Mouse (Mus musculus) limb, embryonic 13.5 days (tissue): ENCODE results near the gene Rasgef1b. TPM values are rescaled to one million over a fixed set of nuclear protein-coding genes. Genes with fewer than 3 reads are reported as not detected.
"Not testable (repeated sequence)": the region's sequence is repeated elsewhere in the genome, so short reads cannot be mapped to it uniquely, and the experiment has no call there.

Experiments used
- ATAC-seq: fragments of 200-750 bp; cut with Nextera tagmentation; 2 replicates; pipeline ENCODE4 v1.8.0; 2017; ENCODE audit warnings: low read depth, moderate number of reproducible peaks, moderate TSS enrichment; ENCODE audit not compliant: low FRiP score
- H3K27ac ChIP-seq: fragments of 300-500 bp; sonication (generic); 2 replicates; pipeline ENCODE4 v1.5.1; 2015; ENCODE audit warnings: inconsistent platforms, mild to moderate bottlenecking, moderate library complexity
- H3K27me3 ChIP-seq: fragments of 300-500 bp; sonication (generic); 2 replicates; pipeline ENCODE4 v1.6.1; 2015; ENCODE audit warnings: mild to moderate bottlenecking, inconsistent platforms
- H3K36me3 ChIP-seq: fragments of 300-500 bp; sonication (generic); 2 replicates; pipeline ENCODE4 v1.6.1; 2015; ENCODE audit warnings: inconsistent platforms, mild to moderate bottlenecking, moderate library complexity
- H3K4me1 ChIP-seq: fragments of 300-500 bp; sonication (generic); 2 replicates; pipeline ENCODE4 v1.6.1; 2015; ENCODE audit warnings: inconsistent platforms
- H3K4me2 ChIP-seq: fragments of 300-500 bp; sonication (generic); replicated peaks from 2 replicates; pipeline ENCODE4 v1.6.1; 2015; ENCODE audit warnings: inconsistent platforms, mild to moderate bottlenecking, moderate library complexity
- H3K4me3 ChIP-seq: fragments of 300-500 bp; sonication (generic); 2 replicates; pipeline ENCODE4 v1.5.1; 2015; ENCODE audit warnings: moderate library complexity, mild to moderate bottlenecking, inconsistent platforms
- H3K9ac ChIP-seq: fragments of 300-500 bp; sonication (generic); 2 replicates; pipeline ENCODE4 v1.6.1; 2015; ENCODE audit warnings: mild to moderate bottlenecking, inconsistent platforms
- H3K9me3 ChIP-seq: fragments of 300-500 bp; sonication (generic); 2 replicates; pipeline ENCODE4 v1.6.1; 2016; ENCODE audit warnings: inconsistent platforms
- WGBS: fragments of 180-500 bp; shearing (Covaris S2); methylation state at CpG from one replicate; pipeline ENCODE4 v1.1.7; 2015; 5-methylcytosine and 5-hydroxymethylcytosine counted together
- polyA plus RNA-seq: library from polyadenylated mRNA; unstranded; fragments of >200 nt; fragmentation: Nextera tagmentation; extraction: Ambion mirVana; gene quantifications from 2 replicates; pipeline ENCODE4 v1.2.1, GENCODE M21; 2015

Gene Rasgef1b
- polyA plus RNA-seq, 1 experiment from 2014 or later: 16.0 TPM

- H3K4me2 ChIP-seq: no peak overlapping the region
- no peaks in the 10 kb centered on the region for H3K27me3 ChIP-seq
- H3K9me3 ChIP-seq: 0 out of 2 replicates have a peak, but pooled peaks cover 7% of the 10 kb centered on the region
- peaks cover 69% of the 10 kb centered on the region for H3K36me3 ChIP-seq
- no peak overlapping the region for H3K27ac ChIP-seq
- 54% methylated on average over 15 of the region's 15 CpGs for WGBS
- H3K4me3 ChIP-seq: no peak overlapping the region
- ATAC-seq: no peak
- no peak overlapping the region for H3K9ac ChIP-seq
- H3K4me1 ChIP-seq: peaks cover 18% of the 10 kb centered on the region
Observed at GRCm38 (mm10) chr5:99223869-99224498, 504.9 kb downstream of the Rasgef1b start.

GRCm38 (mm10) chr5:99218385-99218784 lies 510.5 kb downstream of the Rasgef1b start:
- peaks cover 11% of the 10 kb centered on the region; the same call in 1 of the 2 replicates for H3K9me3 ChIP-seq
- no peak overlapping the region for H3K9ac ChIP-seq
- H3K4me2 ChIP-seq: no peak overlapping the region
- no peak for ATAC-seq
- H3K27me3 ChIP-seq: no peaks in the 10 kb centered on the region
- no peak overlapping the region for H3K27ac ChIP-seq
- no peak overlapping the region for H3K4me3 ChIP-seq
- H3K4me1 ChIP-seq: peaks cover 8% of the 10 kb centered on the region; the same call in 1 of the 2 replicates
- WGBS: 57% methylated on average over 5 of the region's 5 CpGs
- peaks cover 65% of the 10 kb centered on the region for H3K36me3 ChIP-seq

GRCm38 (mm10) chr5:99216588-99217152 lies 512.2 kb downstream of the Rasgef1b start:
- H3K4me1 ChIP-seq, H3K27me3 ChIP-seq, H3K4me2 ChIP-seq, H3K27ac ChIP-seq, H3K4me3 ChIP-seq, H3K9ac ChIP-seq: not testable (repeated sequence)
- peak; percentile 28; the same call in 1 of the 2 replicates for ATAC-seq
- WGBS: 90% methylated on average over 1 of the region's 1 CpGs
- Histone ChIP-seq H3K9me3 (peaks cover 11% of the 10 kb centered on the region; the same call in 1 of the 2 replicates), H3K36me3 (peaks cover 48% of the 10 kb centered on the region)

GRCm38 (mm10) chr5:99215207-99216157 lies 513.4 kb downstream of the Rasgef1b start:
- H3K9me3 ChIP-seq: peaks cover 4% of the 10 kb centered on the region; the same call in 1 of the 2 replicates
- H3K4me1 ChIP-seq: peaks cover 8% of the 10 kb centered on the region; the same call in 1 of the 2 replicates
- H3K27ac ChIP-seq: no peak overlapping the region
- H3K4me3 ChIP-seq: no peak overlapping the region
- no peak overlapping the region for H3K4me2 ChIP-seq
- no peak overlapping the region for H3K9ac ChIP-seq
- ATAC-seq: no peak
- no peaks in the 10 kb centered on the region for H3K27me3 ChIP-seq
- peaks cover 36% of the 10 kb centered on the region for H3K36me3 ChIP-seq
- 75% methylated on average over 7 of the region's 7 CpGs for WGBS

- H3K36me3 ChIP-seq: peaks cover 31% of the 10 kb centered on the region
- H3K9me3 ChIP-seq: peaks cover 4% of the 10 kb centered on the region; the same call in 1 of the 2 replicates
- WGBS: 90% methylated on average over 6 of the region's 6 CpGs
- no peak overlapping the region for H3K9ac ChIP-seq
- no peak overlapping the region for H3K4me3 ChIP-seq
- no peak overlapping the region for H3K27ac ChIP-seq
- ATAC-seq: no peak
- H3K4me2 ChIP-seq: no peak overlapping the region
- H3K4me1 ChIP-seq: peaks cover 8% of the 10 kb centered on the region; the same call in 1 of the 2 replicates
- no peaks in the 10 kb centered on the region for H3K27me3 ChIP-seq
Observed at GRCm38 (mm10) chr5:99214400-99214799, 514.5 kb downstream of the Rasgef1b start.

GRCm38 (mm10) chr5:99213211-99213610 lies 515.7 kb downstream of the Rasgef1b start:
- WGBS: 91% methylated on average over 6 of the region's 6 CpGs
- no peak overlapping the region for H3K4me2 ChIP-seq
- H3K27ac ChIP-seq: no peak overlapping the region
- H3K4me1 ChIP-seq: peaks cover 2% of the 10 kb centered on the region; the same call in 1 of the 2 replicates
- H3K9ac ChIP-seq: no peak overlapping the region
- H3K27me3 ChIP-seq: no peaks in the 10 kb centered on the region
- ATAC-seq: no peak
- H3K4me3 ChIP-seq: no peak overlapping the region
- peaks cover 20% of the 10 kb centered on the region for H3K36me3 ChIP-seq
- H3K9me3 ChIP-seq: peaks cover 4% of the 10 kb centered on the region; the same call in 1 of the 2 replicates

GRCm38 (mm10) chr5:99203475-99203874 lies 525.4 kb downstream of the Rasgef1b start:
- no peaks in the 10 kb centered on the region for H3K36me3 ChIP-seq
- no peak overlapping the region for H3K4me3 ChIP-seq
- no peak for ATAC-seq
- H3K9ac ChIP-seq: no peak overlapping the region
- peaks cover 3% of the 10 kb centered on the region; the same call in 1 of the 2 replicates for H3K9me3 ChIP-seq
- 76% methylated on average over 2 of the region's 2 CpGs for WGBS
- H3K27ac ChIP-seq: no peak overlapping the region
- no peaks in the 10 kb centered on the region for H3K4me1 ChIP-seq
- peaks cover 11% of the 10 kb centered on the region for H3K27me3 ChIP-seq
- no peak overlapping the region for H3K4me2 ChIP-seq

- no peak; the same call in 1 of the 2 replicates for ATAC-seq
- Histone ChIP-seq H3K9ac (no peak overlapping the region), H3K27me3 (peaks cover 11% of the 10 kb centered on the region), H3K4me3 (peak overlapping the region; percentile 24), H3K4me1 (no peaks in the 10 kb centered on the region), H3K9me3 (peaks cover 3% of the 10 kb centered on the region; the same call in 1 of the 2 replicates), H3K36me3 (no peaks in the 10 kb centered on the region), H3K27ac (no peak overlapping the region), H3K4me2 (peak overlapping the region; percentile 48)
- WGBS: 54% methylated on average over 15 of the region's 15 CpGs
Observed at GRCm38 (mm10) chr5:99202074-99202837, 526.6 kb downstream of the Rasgef1b start.

GRCm38 (mm10) chr5:99195436-99195835 lies 533.4 kb downstream of the Rasgef1b start:
- Histone ChIP-seq H3K4me2 (no peak overlapping the region), H3K27ac (no peak overlapping the region), H3K9ac (no peak overlapping the region), H3K9me3 (peaks cover 3% of the 10 kb centered on the region; the same call in 1 of the 2 replicates), H3K4me3 (no peak overlapping the region), H3K4me1 (peaks cover 16% of the 10 kb centered on the region), H3K27me3 (0 out of 2 replicates have a peak, but pooled peaks cover 7% of the 10 kb centered on the region), H3K36me3 (no peaks in the 10 kb centered on the region)
- WGBS: 90% methylated on average over 5 of the region's 5 CpGs
- no peak for ATAC-seq

GRCm38 (mm10) chr5:99190941-99191800 lies 537.7 kb downstream of the Rasgef1b start:
- Histone ChIP-seq H3K9ac (no peak overlapping the region), H3K36me3 (no peaks in the 10 kb centered on the region), H3K27ac (peak overlapping the region; percentile 59; the same call in 1 of the 2 replicates), H3K4me1 (peaks cover 32% of the 10 kb centered on the region), H3K4me2 (peak overlapping the region; percentile 51), H3K27me3 (peaks cover 12% of the 10 kb centered on the region; the same call in 1 of the 2 replicates), H3K9me3 (0 out of 2 replicates have a peak, but pooled peaks cover 4% of the 10 kb centered on the region), H3K4me3 (peak overlapping the region; percentile 14)
- WGBS: 24% methylated on average over 26 of the region's 26 CpGs
- ATAC-seq: peak; percentile 74
